Mouse (Mus musculus): Measurements from ENCODE around the gene Ptprn2. TPM values are rescaled to one million over a fixed set of nuclear protein-coding genes. Genes with fewer than 3 reads are reported as not detected.

Gene Ptprn2
- total and polyA plus RNA-seq, 3 experiments: 0.17 TPM; not detected in 2

DNA sequence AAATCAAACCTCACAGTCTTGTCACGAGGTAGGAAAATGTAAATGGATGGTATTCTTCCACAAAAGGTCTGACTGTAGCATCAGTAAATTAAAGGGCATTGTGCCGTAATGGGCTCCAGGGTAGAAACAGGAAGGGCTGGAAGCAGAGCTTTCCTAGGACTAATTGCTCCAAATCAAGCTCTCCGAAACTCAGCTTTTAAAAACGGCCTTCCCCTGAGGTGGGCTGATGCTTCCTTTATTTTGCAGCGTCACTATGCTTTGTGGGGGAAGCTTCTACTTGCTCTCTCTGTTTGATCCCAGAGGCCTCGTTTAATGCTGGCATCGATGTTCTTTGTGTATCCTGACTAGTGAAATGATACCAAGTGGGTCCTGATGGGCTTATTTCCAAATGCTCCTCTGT, 718.0 kb downstream of the Ptprn2 start:
- dilution Hi-C loops (cut with MboI; ENCODE audit: extremely low pct_ligation_motif_present, extremely low pct_unique_long_range_greater_than_20kb, low sequenced_read_pairs): no loop called here
- Histone ChIP-seq H3K4me3 (replicated peaks in 1 of 3; ENCODE audit: low read depth in 2 of 3, low read length in 2 of 3, poor library complexity in 1 of 3) (no peak overlapping the region), H3K27ac (ENCODE audit: insufficient read depth, low read depth) (no peak overlapping the region), H3K4me1 (ENCODE audit: control insufficient read depth in 1 of 2, insufficient read depth in 2 of 2) (no peaks in the 10 kb centered on the region), H3K36me3 (replicated peaks in 1 of 2; ENCODE audit: control insufficient read depth in 1 of 2, insufficient read depth in 1 of 2, low read length in 1 of 2) (no peaks in the 10 kb centered on the region), H3K79me2 (replicated peaks; ENCODE audit: control insufficient read depth, extremely low read depth, insufficient read depth, poor library complexity, severe bottlenecking) (no peaks in the 10 kb centered on the region), H3K9ac (ENCODE audit: insufficient read depth, low read depth) (no peak overlapping the region), H3K27me3 (replicated peaks) (peaks cover 6% of the 10 kb centered on the region), H3K4me2 (ENCODE audit: insufficient read depth, low read depth, poor library complexity, severe bottlenecking) (no peak overlapping the region), H3K9me3 (replicated peaks; ENCODE audit: low read length) (no peaks in the 10 kb centered on the region)
- in situ Hi-C loops (cut with MboI; ENCODE audit: low pct_ligation_motif_present, low pct_unique_long_range_greater_than_20kb, low sequenced_read_pairs): no loop called here
- TF ChIP-seq CTCF (conservative IDR thresholded peaks at IDR 0.05 in 1 of 2, IDR thresholded peaks at IDR 0.05 in 1 of 2; ENCODE audit: low read depth in 2 of 2, low read length in 2 of 2): no peak
- TF ChIP-seq MEF2A (IDR thresholded peaks at IDR 0.05; ENCODE audit: borderline replicate concordance, low read depth, low read length): no peak
- no peak for TF ChIP-seq POLR2AphosphoS2 (IDR thresholded peaks at IDR 0.05; ENCODE audit: low read depth, low read length)
- TF ChIP-seq RCOR1 (conservative IDR thresholded peaks at IDR 0.05; ENCODE audit: low read depth, low read length): no peak
- no peak for TF ChIP-seq EP300 (IDR thresholded peaks at IDR 0.05; ENCODE audit: low read length)
- TF ChIP-seq PAX5 (IDR thresholded peaks at IDR 0.05; ENCODE audit: low read length): no peak
- no peak for TF ChIP-seq MYC (IDR thresholded peaks at IDR 0.05; ENCODE audit: low read depth, low read length)
- no peak for TF ChIP-seq ZKSCAN1 (IDR thresholded peaks at IDR 0.05; ENCODE audit: borderline replicate concordance, low read depth, low read length)
- no peak for TF ChIP-seq RAD21 (IDR thresholded peaks at IDR 0.05; ENCODE audit: low read depth, low read length)
- no peak for TF ChIP-seq TCF12 (IDR thresholded peaks at IDR 0.05; ENCODE audit: low read depth, low read length)
- no peak for TF ChIP-seq ETS1 (conservative IDR thresholded peaks at IDR 0.05; ENCODE audit: low read depth, low read length)
- no peak for TF ChIP-seq IRF4 (IDR thresholded peaks at IDR 0.05; ENCODE audit: low read depth, low read length)
- no peak for TF ChIP-seq JUND (conservative IDR thresholded peaks at IDR 0.05; ENCODE audit: low read depth, low read length)
- TF ChIP-seq USF2 (conservative IDR thresholded peaks at IDR 0.05; ENCODE audit: low read depth, low read length): no peak
- TF ChIP-seq MXI1 (IDR thresholded peaks at IDR 0.05; ENCODE audit: low read depth, low read length): no peak
- DNase-seq (ENCODE audit: extremely low read depth): no peak

DNA sequence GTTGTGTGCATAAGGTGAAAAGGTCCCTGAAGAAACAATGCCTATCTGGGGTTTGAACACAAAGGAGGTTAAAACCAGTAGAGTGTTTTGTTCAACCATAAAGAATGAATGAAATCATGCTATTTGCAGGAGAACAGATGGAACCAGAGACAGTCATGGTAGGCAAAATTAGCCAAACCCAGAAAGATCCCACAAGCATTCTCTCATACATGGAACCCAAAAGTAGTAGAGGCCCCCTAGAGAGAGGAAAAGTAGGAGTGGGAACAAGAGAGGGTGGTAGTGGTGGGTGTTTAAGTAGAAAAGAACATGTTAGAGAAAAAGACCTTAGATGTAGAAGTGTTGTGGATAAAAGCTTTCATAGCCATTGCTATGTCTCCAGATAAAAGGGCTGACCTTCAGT, 719.4 kb downstream of the Ptprn2 start:
- H3K36me3 ChIP-seq (replicated peaks in 1 of 2; ENCODE audit: control insufficient read depth in 1 of 2, insufficient read depth in 1 of 2, low read length in 1 of 2): no peaks in the 10 kb centered on the region
- no peak overlapping the region for H3K27ac ChIP-seq (ENCODE audit: insufficient read depth, low read depth)
- H3K9me3 ChIP-seq (replicated peaks; ENCODE audit: low read length): no peaks in the 10 kb centered on the region
- TF ChIP-seq NRF1 (IDR thresholded peaks at IDR 0.05; ENCODE audit: low read depth, low read length) (no peak), EP300 (IDR thresholded peaks at IDR 0.05; ENCODE audit: low read length) (no peak), E2F4 (IDR thresholded peaks at IDR 0.05; ENCODE audit: insufficient replicate concordance, low read depth, low read length) (no peak), POLR2A (IDR thresholded peaks at IDR 0.05; ENCODE audit: low read depth, low read length) (no peak), MYC (IDR thresholded peaks at IDR 0.05; ENCODE audit: low read depth, low read length) (no peak)
- peaks cover 6% of the 10 kb centered on the region for H3K27me3 ChIP-seq (replicated peaks)
- dilution Hi-C loops (cut with MboI; ENCODE audit: extremely low pct_ligation_motif_present, extremely low pct_unique_long_range_greater_than_20kb, low sequenced_read_pairs): no loop called here
- no peak for DNase-seq (ENCODE audit: extremely low read depth)
- no peaks in the 10 kb centered on the region for H3K79me2 ChIP-seq (replicated peaks; ENCODE audit: control insufficient read depth, extremely low read depth, insufficient read depth, poor library complexity, severe bottlenecking)
- H3K4me3 ChIP-seq (replicated peaks in 1 of 3; ENCODE audit: low read depth in 2 of 3, low read length in 2 of 3, poor library complexity in 1 of 3): no peak overlapping the region
- H3K4me1 ChIP-seq (ENCODE audit: control insufficient read depth in 1 of 2, insufficient read depth in 2 of 2): no peaks in the 10 kb centered on the region
- H3K4me2 ChIP-seq (ENCODE audit: insufficient read depth, low read depth, poor library complexity, severe bottlenecking): no peak overlapping the region
- in situ Hi-C loops (cut with MboI; ENCODE audit: low pct_ligation_motif_present, low pct_unique_long_range_greater_than_20kb, low sequenced_read_pairs): no loop called here
- H3K9ac ChIP-seq (ENCODE audit: insufficient read depth, low read depth): no peak overlapping the region
